Mouse (Mus musculus) lung, postnatal 14 days (tissue): ENCODE measurements at regions not wholly inside any gene's neighbourhood (a gene's known extent, or its start where the extent isn't known, plus 50 kb on each side); places are given as distances from the start of the nearest gene placed in this dataset.

Experiments used
- DNase-seq: peaks from one replicate; pipeline ENCODE4 v3.0.0; 2021

DNA sequence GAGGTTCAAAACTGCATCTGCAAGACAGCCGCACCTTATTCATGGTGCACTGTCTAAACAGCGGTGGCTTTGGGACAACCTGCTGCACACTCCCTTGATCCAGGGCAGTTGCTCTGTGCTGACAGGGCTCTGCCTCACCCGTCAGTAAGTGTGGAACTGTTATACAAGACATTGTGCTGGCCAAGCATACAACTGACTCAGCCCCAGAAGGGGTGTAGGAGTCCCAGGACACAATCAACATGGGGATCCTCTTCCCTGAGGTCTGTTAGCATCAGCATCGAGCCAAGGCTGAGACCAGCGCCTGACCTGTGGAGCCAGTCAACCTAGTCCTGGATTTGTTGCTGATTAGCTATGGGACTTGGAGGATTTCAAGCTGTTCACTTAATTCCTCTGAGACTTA lies 86.4 kb upstream of the Bmper start:
- DNase-seq = no peak

DNA sequence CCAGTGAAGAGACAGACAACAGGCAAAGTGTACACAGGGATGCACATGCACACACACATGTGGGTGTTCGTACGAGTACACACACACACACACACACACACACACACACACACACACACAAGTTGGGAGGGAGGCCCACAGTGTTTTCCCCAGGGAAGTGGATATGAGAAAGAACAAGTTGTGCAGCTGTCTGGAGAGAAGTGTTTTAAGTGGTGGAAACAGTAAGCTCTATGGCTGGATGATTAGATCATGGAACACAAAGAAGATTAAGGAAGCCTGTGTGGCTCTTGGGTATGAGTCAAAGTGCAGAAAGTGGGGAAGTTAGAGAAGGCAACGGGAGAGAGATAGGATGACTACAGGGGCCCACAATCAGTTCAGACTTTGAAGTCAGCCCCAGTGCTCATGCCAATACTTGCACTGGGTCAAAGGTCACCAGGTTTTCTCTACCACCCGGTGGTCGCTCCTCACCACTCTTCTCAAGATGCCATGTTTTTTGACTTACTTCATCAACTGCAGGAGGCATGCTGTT lies 85.1 kb upstream of the Bmper start:
- no peak for DNase-seq

DNA sequence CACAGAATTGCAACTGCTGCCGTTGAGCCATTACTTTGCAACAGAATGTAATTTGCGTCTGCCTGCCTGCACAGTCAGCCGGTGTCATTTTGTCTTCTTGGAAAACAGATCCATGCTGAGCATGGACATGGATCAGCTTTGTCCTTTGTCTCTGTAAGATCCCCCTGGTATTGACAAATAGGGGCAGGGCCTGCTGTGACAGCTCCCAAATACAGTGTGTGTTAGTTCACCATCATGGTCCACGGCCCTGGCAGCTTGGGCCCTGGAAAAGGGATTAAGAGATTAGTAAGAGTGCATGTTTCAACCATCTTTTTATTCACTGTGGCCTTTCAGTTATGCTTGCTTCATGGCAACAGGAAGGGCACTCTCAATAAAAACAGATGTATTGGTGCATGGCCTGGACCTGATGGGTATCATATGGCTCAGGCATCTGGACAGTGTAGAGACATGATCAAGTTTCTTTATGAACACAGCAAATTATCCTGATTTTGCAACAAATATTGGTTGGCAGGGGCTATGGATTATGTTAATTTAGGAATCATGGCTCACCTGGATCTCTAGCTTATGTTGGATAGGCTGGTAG lies 83.2 kb upstream of the Bmper start:
- no peak for DNase-seq

DNA sequence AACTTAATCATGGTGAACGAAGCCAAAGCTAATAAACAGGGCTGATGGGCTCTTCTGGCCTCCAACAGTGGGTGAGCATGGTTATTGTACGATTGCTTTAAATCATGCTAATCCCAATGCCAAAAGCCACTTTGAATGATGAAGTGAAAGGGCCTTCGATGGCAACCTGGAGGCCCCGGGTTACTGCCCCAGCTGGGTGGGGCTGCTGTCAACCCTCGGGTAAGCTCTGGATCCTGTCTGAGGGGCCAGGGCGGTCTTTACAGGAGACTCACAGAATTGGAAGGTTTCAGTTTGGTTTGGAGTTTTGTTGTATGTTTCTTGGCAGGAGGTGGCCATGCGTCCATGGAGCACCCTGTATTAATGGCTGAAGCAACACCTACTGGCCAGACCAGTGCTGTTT lies 78.6 kb upstream of the Bmper start:
- no peak for DNase-seq

DNA sequence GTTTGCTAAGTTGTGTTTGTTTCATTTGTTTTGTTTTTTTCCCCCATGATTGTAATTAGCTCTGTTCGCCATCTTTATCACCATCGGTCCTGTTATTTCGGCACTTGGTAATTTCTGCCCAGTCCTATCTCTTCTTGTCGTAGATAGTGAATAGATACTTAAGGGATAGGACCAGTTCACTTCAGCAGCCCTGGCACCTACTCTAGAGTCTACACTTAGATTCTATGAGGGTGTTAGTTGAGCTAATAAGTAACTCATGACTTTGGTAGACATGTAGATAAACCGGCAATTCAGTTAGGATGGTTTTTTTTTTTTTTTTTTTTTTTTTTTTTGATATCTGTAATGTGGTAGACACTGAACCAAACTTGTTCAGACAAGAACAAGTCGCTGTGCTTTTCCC lies 72.5 kb upstream of the Bmper start:
- DNase-seq = no peak

- DNase-seq = no peak
These were observed 72.0 kb upstream of the Bmper start for GRCm38 (mm10) chr9:23150874-23151273.

DNA sequence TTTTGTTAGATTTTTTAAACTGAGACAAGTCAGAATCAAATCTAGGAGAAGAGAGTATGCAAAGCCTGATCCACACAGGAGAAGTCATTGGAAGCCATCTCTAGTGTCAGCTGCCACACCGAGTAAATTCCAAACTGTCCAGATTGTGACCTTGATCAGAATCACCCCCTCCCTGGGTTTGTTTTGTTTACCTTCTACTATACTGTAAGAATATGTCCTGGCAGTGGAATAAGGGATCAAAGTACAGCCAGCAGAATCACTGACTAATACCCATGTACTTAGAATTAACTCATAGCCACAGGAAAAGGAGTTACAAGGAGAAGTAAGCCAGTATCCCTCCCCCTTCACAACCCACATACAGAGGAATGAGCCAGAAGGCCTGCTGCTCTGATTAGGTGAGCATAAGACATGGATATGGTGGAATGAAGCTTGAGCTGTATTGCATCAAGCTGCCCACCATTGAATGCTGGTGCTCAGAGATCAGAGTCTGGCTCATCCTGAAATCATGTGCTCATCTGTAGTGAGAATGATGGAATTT lies 70.9 kb upstream of the Bmper start:
- DNase-seq = no peak

DNA sequence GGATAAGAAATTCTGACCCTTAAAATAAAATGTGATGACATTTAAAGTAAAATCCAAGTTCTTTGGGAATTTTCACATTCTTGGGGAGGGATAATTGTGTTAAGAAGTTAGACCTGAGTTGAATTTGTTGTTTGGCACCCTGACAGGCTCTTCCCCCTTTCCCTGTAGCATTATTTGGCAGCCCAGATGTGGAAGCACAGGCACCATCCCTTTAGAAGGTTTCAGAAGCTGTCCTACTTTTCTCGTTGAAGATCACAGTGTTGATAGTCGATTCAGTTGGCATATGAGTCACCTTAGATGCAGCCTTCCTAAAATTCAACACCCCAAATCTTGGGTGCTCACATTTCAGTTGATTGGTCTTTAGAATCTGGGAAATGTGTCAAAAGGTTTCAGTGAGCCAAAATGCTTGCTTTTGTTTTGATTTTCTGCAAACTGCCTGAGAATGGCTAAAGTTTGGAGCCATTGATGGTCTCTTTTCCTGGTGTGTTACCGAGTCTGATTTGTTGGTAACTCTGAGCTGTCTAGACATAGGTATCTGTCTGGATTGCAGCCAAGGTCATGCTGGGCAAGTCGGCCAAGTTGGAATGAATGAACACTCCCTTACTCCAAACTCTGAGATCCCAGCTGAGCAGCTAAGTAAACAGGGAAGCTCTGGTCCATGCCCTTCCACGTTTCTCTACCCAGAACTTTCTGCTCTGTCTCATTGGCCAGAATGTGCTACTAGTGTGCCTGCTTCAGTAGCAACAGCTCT lies 65.9 kb upstream of the Bmper start:
- DNase-seq = no peak

GRCm38 (mm10) chr9:23158499-23158898 lies 64.4 kb upstream of the Bmper start:
- DNase-seq = no peak

DNA sequence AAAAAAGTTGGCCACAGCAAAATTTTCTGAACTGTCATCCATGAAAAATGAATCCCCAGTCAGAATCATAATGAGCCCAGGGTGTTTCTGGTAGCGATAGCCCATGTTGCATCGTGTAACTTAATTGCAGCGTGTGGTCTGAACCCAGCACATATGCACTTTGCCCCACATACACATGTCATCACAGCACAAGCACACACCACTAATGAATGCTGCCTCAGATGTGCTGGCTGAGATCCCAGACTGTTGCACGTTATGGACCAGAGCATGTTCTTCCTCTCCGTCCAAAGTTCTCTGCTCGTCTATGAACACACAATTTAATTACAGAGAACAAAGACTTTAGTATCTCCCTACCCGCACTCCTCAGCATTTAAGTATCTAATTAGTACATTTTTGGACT lies 61.5 kb upstream of the Bmper start:
- DNase-seq = no peak

GRCm38 (mm10) chr9:23167056-23167591 lies 55.8 kb upstream of the Bmper start:
- no peak for DNase-seq

DNA sequence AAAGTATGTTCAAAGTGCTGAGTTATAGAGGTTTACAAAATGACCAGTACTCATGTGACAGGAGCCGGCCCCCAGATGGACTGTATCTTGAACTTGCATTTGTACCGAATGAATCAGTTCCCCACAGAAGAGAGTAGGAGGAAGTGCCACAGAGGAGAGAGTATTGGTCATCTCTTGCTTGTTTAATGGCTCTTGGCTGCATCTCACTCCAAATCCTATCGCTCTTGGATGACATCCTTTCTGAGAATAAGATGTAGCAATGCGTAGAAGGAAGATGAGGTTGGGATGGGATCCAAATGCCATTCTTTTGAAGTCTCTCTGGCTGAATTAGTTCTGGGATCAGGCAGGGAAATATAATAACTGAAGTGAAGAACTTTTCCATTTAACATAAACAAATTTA lies 55.2 kb upstream of the Bmper start:
- no peak for DNase-seq

DNA sequence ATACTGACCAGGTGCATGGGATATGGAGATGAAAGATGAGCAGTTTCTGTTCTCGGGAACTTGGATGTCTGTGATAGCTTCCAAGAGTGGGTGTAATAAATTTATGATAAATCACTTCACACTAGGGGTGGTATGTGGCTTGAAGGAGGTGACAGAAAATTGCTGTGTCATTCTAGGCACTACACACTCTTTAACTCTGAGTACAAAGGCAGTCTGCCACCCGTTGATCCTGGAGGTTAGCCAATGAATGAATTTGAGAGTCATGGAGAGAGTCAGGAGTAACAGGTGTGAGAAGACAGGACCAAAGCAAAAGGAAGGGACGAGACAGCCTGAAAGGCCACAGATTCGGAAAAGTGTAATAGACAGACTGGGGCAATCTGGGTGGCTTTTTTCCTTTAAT lies 54.7 kb upstream of the Bmper start:
- DNase-seq = no peak

- no peak for DNase-seq
These were observed 51.5 kb upstream of the Bmper start for GRCm38 (mm10) chr9:23171361-23171760.
